Mouse (Mus musculus) heart, embryonic 16.5 days (tissue): Measurements from ENCODE around the gene Pcyt2. TPM values are rescaled to one million over a fixed set of nuclear protein-coding genes. Genes with fewer than 3 reads are reported as not detected.

Experiments
- ATAC-seq: fragments of 200-750 bp; cut with Nextera tagmentation; replicated peaks from 2 replicates; pipeline ENCODE4 v1.8.0; 2017; ENCODE audit warnings: moderate number of reproducible peaks; ENCODE audit not compliant: insufficient read depth, low FRiP score; ENCODE audit errors: extremely low read depth
- H3K27ac ChIP-seq: fragments of 300-500 bp; sonication (generic); 2 replicates; pipeline ENCODE4 v1.5.1; 2014; ENCODE audit warnings: mild to moderate bottlenecking, low read length, control low read depth, moderate library complexity
- H3K27me3 ChIP-seq: fragments of 300-500 bp; sonication (generic); 2 replicates; pipeline ENCODE4 v1.6.1; 2014; ENCODE audit warnings: low read length, mixed read lengths; ENCODE audit not compliant: control insufficient read depth, insufficient read depth
- H3K36me3 ChIP-seq: fragments of 300-500 bp; sonication (generic); 2 replicates; pipeline ENCODE4 v1.6.1; 2014; ENCODE audit not compliant: control insufficient read depth, insufficient read depth
- H3K4me1 ChIP-seq: fragments of 300-500 bp; sonication (generic); 2 replicates; pipeline ENCODE4 v1.6.1; 2014; ENCODE audit warnings: low read length, mixed read lengths; ENCODE audit not compliant: control insufficient read depth, insufficient read depth
- H3K4me2 ChIP-seq: fragments of 300-500 bp; sonication (generic); 2 replicates; pipeline ENCODE4 v1.6.1; 2014; ENCODE audit warnings: low read depth, mild to moderate bottlenecking, control low read depth, low read length
- H3K4me3 ChIP-seq: fragments of 300-500 bp; sonication (generic); 2 replicates; pipeline ENCODE4 v1.5.1; 2014; ENCODE audit warnings: mild to moderate bottlenecking, control low read depth, low read length
- H3K9ac ChIP-seq: fragments of 300-500 bp; sonication (generic); 2 replicates; pipeline ENCODE4 v1.6.1; 2014; ENCODE audit warnings: low read length, control low read depth
- H3K9me3 ChIP-seq: fragments of 300-500 bp; sonication (generic); replicated peaks from 2 replicates; pipeline ENCODE4 v1.6.1; 2016; ENCODE audit warnings: low read length; ENCODE audit not compliant: control insufficient read depth
- WGBS: fragments of 180-500 bp; shearing (Covaris S2); extraction: QIAGEN DNeasy Blood & Tissue Kit; methylation state at CpG from one replicate; pipeline ENCODE4 v1.1.7; 2014; 5-methylcytosine and 5-hydroxymethylcytosine counted together
- polyA plus RNA-seq: library from polyadenylated mRNA; unstranded; fragments of >200 nt; fragmentation: Nextera tagmentation; extraction: Ambion mirVana; gene quantifications from 2 replicates; pipeline ENCODE4 v1.2.1, GENCODE M21; 2015

Pcyt2 gene
- polyA plus RNA-seq, 1 experiment from 2014 or later, result 109 TPM

DNA sequence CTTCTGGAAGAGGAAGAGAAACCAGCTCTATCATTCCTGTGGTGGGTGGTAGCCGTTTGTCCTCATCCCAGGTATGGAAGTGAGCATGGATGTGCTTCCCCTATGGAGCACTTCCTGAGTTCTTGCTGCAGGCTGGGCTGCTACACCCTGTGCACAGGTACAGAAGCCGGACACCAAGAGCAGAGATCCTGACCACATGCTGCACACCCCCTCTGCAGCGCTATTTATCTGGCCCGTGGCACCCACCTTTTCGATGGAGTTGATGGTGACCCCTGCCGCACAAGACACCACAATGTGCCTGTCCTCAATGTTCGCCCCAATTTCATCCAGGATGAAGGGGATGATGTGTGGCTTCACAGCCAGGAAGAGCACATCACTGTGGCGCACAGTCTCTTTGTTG, 24.1 kb upstream of the Pcyt2 start:
- Histone ChIP-seq H3K9ac (no peak overlapping the region), H3K27ac (no peak overlapping the region), H3K9me3 (no peaks in the 10 kb centered on the region), H3K4me1 (peaks cover 10% of the 10 kb centered on the region), H3K4me3 (no peak overlapping the region), H3K4me2 (no peak overlapping the region), H3K36me3 (no peaks in the 10 kb centered on the region), H3K27me3 (peaks cover 2% of the 10 kb centered on the region; the same call in 1 of the 2 replicates)
- WGBS, result 79% methylated on average over 8 of the region's 8 CpGs
- no peak for ATAC-seq

DNA sequence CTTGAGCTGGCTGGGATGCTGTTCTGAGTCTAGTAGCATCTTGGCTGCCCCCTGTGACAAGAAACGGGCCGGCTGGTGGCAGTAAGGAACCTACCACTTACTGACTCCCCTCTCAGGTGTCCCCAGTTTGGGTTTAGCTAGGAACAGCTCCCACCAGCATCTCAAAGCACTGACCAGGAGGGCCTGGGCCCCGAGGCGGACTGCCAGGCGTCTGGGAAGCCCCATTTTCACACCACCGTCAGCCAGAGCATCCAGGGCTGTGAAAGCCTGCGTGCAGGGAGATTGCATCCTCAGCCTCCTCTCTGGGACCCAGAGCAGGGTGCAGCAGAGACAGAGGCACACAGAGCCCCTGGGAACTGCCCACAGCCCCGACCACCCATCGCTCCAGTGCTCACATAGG, 23.5 kb upstream of the Pcyt2 start:
- no peak overlapping the region for H3K4me3 ChIP-seq
- H3K27me3 ChIP-seq, result peaks cover 2% of the 10 kb centered on the region; the same call in 1 of the 2 replicates
- no peaks in the 10 kb centered on the region for H3K36me3 ChIP-seq
- H3K4me1 ChIP-seq, result peaks cover 10% of the 10 kb centered on the region
- H3K9me3 ChIP-seq, result no peaks in the 10 kb centered on the region
- H3K9ac ChIP-seq, result no peak overlapping the region
- no peak overlapping the region for H3K27ac ChIP-seq
- WGBS, result 53% methylated on average over 9 of the region's 9 CpGs
- no peak overlapping the region for H3K4me2 ChIP-seq
- no peak for ATAC-seq

DNA sequence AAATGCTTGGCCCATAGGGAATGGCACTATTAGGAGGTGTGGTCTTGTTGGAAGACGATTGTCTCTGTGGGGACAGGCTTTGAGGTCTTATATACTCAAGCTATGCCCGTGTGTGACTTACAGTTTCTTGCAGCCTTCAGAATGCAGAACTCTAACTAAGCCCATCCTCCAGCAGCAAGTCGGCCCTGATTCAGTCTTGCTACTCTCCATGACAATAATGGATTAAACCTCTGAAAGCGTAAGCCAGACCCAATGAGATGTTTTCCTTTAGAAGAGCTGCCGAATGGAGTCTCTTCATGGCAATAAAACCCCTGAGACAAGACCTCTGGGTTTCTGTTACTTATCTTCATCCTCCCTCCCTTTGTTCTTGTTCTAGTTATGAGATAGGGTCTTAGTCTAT, 17.1 kb upstream of the Pcyt2 start:
- Histone ChIP-seq H3K4me2 (no peak overlapping the region), H3K36me3 (no peaks in the 10 kb centered on the region), H3K4me3 (no peak overlapping the region), H3K9ac (no peak overlapping the region), H3K27me3 (no peaks in the 10 kb centered on the region), H3K27ac (no peak overlapping the region), H3K9me3 (no peaks in the 10 kb centered on the region), H3K4me1 (peaks cover 25% of the 10 kb centered on the region)
- no peak for ATAC-seq
- WGBS, result 79% methylated on average over 5 of the region's 5 CpGs

DNA sequence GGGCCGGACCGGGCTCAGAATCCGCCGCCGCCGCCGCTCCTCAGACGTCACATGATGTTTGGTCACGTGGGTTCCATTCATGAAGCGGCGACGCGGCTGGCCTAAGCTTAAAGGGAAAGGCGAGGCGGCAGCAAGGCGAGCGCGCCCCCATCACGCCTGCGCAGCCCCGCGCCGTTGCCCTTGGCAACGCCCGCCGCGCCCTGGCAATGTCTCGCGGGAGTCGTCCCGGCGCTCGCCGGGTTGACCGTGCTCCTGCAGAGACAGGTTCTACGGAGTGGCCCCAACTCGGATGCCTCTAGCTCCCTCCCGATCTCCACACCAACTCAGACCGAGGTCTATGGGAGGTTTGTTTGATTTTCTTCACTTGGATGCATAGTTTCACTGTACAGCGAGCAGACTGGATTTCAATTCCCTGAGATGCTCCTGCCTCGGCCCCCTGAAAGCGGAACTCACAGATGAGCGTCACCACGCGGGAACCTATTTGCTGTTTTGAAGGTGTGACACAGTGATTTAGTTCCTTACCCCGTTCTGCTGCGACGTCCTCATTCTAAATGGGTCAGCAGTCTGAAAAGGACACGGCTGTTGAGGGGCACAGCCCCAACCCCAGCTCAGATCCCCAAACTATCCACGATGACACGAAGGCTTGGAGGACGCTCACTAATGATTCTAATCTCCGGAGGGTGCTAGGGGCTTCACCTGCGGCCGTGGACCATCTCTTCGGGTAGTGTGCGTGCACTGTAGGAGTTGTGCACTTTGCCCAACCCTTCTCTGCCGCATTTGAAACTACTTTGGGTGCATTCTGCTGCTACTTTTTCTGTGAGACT, 16.0 kb upstream of the Pcyt2 start, which contains the start of gene Mafg:
Gene Mafg (minus strand): TSS at position 81 of the 824 bp plus-strand sequence.
- Histone ChIP-seq H3K9ac (peak within 1 kb of the TSS; percentile 94), H3K27me3 (no peaks in the 10 kb centered on the region), H3K9me3 (no peaks in the 10 kb centered on the region), H3K4me3 (peak within 1 kb of the TSS; percentile 77), H3K4me2 (peak within 1 kb of the TSS; percentile 83), H3K36me3 (peaks cover 6% of the 10 kb centered on the region), H3K27ac (peak within 1 kb of the TSS; percentile 87), H3K4me1 (peaks cover 32% of the 10 kb centered on the region)
- peak; percentile 88 for ATAC-seq
- 10% methylated on average over 58 of the region's 58 CpGs for WGBS

DNA sequence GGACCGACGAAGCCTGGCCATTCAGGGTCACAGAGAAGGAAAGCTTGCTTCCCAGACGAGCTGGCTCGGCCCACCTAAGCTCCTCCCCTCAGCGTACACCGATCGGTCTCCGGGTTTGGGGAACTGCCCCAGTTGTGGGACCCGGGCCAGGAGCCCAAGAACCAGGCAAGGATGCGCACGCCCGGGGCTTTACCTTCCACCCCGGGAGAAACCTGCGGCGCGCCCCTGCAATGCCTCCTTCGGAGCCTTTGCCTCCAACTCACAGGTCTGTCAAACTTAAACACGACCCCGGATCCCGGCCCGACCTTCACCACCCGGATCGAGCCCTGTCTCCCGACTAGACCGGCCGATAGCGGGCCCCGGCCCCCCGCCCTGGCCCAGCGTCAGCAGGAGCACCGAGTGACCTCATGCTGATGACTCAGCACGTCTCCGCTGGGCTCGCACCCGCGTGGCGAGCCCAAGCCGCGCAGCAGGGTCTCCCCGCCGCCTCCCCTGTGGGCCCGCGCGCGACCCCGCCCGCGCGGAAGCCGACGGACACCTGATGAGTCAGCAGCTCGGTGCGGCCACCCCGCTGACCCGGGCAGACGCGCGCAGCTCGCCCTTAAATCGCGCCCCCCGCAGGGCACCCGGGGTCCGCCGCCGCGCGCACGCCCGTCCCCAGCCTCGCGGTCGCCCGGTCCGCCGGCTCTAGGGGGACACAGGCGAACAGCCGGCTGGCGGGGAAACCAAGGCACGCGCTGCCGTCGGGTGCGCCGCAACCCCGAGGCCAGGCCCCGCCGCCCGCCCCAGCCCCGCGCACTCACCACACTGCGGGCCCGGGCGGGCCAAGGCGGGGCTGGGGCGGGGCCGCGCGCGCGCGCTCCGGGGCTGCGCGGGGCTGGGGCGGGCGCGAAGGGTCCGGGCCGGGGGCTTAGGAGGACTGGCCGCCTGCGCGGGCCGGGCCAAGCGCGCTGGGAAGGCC, 15.1 kb upstream of the Pcyt2 start:
- under 1% methylated on average over 110 of the region's 116 CpGs for WGBS
- H3K36me3 ChIP-seq, result peaks cover 8% of the 10 kb centered on the region
- peak overlapping the region; percentile 77 for H3K4me3 ChIP-seq
- peak overlapping the region; percentile 83 for H3K4me2 ChIP-seq
- no peaks in the 10 kb centered on the region for H3K9me3 ChIP-seq
- H3K27ac ChIP-seq, result peak overlapping the region; percentile 87
- ATAC-seq, result peak; percentile 80
- peaks cover 32% of the 10 kb centered on the region for H3K4me1 ChIP-seq
- peak overlapping the region; percentile 94 for H3K9ac ChIP-seq
- H3K27me3 ChIP-seq, result no peaks in the 10 kb centered on the region

DNA sequence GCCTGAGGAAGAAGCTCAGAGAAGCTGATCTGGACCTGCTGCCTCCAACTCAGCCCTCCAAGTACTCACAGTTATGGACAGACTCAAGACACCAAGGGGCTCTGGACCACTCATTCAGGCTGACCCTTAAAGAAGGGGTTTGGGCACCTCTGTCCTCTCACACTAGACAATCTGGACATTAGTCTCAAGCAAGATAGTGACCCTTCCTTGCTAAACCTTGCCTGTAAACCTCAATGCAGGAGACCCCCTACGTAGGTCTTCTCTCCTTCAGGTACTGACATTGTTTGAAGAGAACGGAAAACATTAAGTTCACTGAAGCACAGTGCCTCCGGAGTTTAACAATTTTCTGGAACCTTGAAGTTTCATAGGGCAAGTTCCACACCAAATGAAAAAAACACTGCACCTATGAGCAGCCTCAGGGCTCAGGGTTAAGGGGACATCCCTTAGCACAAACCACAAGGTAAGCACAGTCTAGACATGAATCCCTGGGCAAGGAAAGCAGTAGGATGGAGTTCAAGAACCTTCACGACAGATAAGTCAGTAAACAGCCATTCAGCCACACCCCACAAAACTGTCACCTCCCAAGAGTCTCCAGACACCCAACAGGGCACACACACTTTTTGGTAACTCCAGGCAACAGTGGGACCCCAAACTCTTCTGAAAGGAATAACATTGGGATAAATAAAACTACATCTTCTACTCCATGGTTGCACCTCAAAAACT, 14.2 kb upstream of the Pcyt2 start:
- peak overlapping the region; percentile 83 for H3K4me2 ChIP-seq
- H3K4me3 ChIP-seq, result peak overlapping the region; percentile 77
- no peaks in the 10 kb centered on the region for H3K9me3 ChIP-seq
- H3K36me3 ChIP-seq, result peaks cover 8% of the 10 kb centered on the region
- H3K9ac ChIP-seq, result peak overlapping the region; percentile 94
- H3K27me3 ChIP-seq, result no peaks in the 10 kb centered on the region
- WGBS, result 54% methylated on average over 4 of the region's 4 CpGs
- H3K27ac ChIP-seq, result 0 out of 2 replicates have a peak overlapping the region, but pooled peaks have one; percentile 52
- no peak for ATAC-seq
- H3K4me1 ChIP-seq, result peaks cover 32% of the 10 kb centered on the region

DNA sequence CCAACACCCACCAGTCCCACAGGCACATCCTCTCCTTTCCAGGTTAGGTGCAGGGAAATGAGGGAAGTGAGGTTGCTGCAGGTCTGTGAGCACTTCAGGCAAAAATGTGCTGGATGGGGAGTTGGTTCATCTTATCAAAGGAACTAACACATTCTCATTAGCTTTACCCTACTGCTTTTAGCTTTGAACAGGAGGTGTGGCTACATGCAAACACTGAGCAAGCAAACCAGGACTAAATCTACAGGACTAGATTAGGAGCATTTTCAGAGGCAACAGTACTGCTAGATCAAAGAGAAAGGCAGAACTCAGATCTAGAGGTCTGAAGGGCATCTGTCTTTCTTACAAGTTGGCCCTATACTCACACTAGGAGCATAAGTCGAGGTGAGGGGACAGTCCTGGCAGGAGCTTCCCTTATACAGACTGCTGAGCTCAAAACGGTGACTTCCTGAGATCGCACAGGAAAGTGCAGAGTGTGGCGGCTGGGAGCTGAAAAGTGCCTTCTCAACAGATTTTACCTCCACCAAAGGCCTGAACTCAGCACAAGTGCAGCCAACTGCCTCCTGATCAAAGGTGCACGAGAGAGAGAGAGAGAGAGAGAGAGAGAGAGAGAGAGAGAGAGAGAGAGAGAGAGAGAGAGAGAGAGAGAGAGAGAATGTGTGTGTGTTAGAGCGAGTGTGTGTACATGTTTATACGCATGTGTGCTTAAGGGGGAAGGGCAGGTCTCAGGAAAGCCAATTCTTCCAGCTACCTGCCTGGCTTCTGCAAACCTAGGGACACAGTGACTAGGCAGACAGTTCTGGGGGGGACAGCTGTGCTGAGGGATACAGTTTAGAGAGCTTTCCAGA, 13.4 kb upstream of the Pcyt2 start:
- Histone ChIP-seq H3K4me2 (peak overlapping the region; percentile 83), H3K27me3 (no peaks in the 10 kb centered on the region), H3K4me1 (peaks cover 32% of the 10 kb centered on the region), H3K9ac (peak overlapping the region; percentile 54), H3K4me3 (no peak overlapping the region), H3K9me3 (no peaks in the 10 kb centered on the region), H3K27ac (peak overlapping the region; percentile 52), H3K36me3 (peaks cover 8% of the 10 kb centered on the region)
- 30% methylated on average over 7 of the region's 7 CpGs for WGBS
- ATAC-seq, result no peak

DNA sequence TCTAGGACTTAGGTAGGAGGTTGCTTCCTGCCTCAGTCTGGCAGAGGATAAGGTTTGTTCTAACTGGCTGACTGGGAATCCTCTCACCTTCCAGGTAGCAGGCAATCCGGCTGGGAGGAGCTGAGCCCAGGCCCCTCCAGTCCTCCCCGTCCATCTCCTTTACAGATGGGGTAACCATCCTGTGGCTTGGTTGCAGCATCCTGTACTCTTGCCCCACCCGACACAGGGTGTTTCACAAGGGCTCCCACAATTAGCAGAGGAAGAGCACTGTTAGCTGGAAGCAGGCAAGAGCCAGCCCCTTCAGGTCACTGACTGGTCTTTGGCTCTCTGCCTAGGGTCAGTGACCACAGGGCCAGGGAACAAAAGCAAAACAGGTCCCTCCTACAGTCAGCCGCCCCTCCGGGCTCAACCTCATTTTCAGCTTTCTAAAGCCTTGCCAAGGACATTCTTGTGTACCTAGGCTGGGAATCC, 12.7 kb upstream of the Pcyt2 start:
- Histone ChIP-seq H3K4me2 (peak overlapping the region; percentile 34), H3K4me1 (peaks cover 35% of the 10 kb centered on the region), H3K27ac (peak overlapping the region; percentile 52), H3K4me3 (no peak overlapping the region), H3K9ac (peak overlapping the region; percentile 54), H3K27me3 (no peaks in the 10 kb centered on the region), H3K36me3 (peaks cover 8% of the 10 kb centered on the region), H3K9me3 (no peaks in the 10 kb centered on the region)
- no peak for ATAC-seq
- WGBS, result 38% methylated on average over 5 of the region's 5 CpGs
